Mouse (Mus musculus) liver, adult 2 months (tissue): ENCODE data around the gene Psmf1. TPM values are rescaled to one million over a fixed set of nuclear protein-coding genes. Genes with fewer than 3 reads are reported as not detected.

Experiments
- DNase-seq: peaks from one replicate; pipeline ENCODE4 v3.0.0-alpha.2; 2011; ENCODE audit warnings: low read depth, low spot score; ENCODE audit errors: extremely low read depth
- H3K27ac ChIP-seq: fragments of 200-500 bp; replicated peaks from 2 replicates; pipeline ENCODE4 v1.5.1; 2012; ENCODE audit warnings: low read depth, mild to moderate bottlenecking, control low read depth, inconsistent platforms, low read length; ENCODE audit not compliant: insufficient read depth
- H3K27me3 ChIP-seq: fragments of 200-500 bp; 2 replicates; pipeline ENCODE4 v1.6.1; 2012; ENCODE audit warnings: mild to moderate bottlenecking, moderate library complexity, low read length, inconsistent platforms; ENCODE audit not compliant: control insufficient read depth, insufficient read depth
- H3K36me3 ChIP-seq: fragments of 200-500 bp; 2 replicates; pipeline ENCODE4 v1.6.1; 2012; ENCODE audit warnings: low read length, inconsistent platforms; ENCODE audit not compliant: control insufficient read depth, insufficient read depth
- H3K4me1 ChIP-seq: fragments of 200-500 bp; 2 replicates; pipeline ENCODE4 v1.6.1; 2011; ENCODE audit warnings: low read length; ENCODE audit not compliant: control insufficient read depth, insufficient read depth
- H3K4me3 ChIP-seq: fragments of 200-500 bp; 2 replicates; pipeline ENCODE4 v1.5.1; 2011; ENCODE audit warnings: low read depth, mild to moderate bottlenecking, control low read depth, low read length, moderate library complexity; ENCODE audit not compliant: insufficient read depth
- H3K79me2 ChIP-seq: fragments of 200-500 bp; 2 replicates; pipeline ENCODE4 v1.6.1; 2012; ENCODE audit warnings: inconsistent platforms, mild to moderate bottlenecking, low read length, moderate library complexity; ENCODE audit not compliant: control insufficient read depth, insufficient read depth
- H3K9ac ChIP-seq: fragments of 200-500 bp; 2 replicates; pipeline ENCODE4 v1.6.1; 2012; ENCODE audit warnings: low read depth, mild to moderate bottlenecking, control low read depth, inconsistent platforms, low read length
- CTCF ChIP-seq: fragments of 200-500 bp; IDR thresholded peaks from 2 replicates; pipeline ENCODE4 v1.5.1; 2011; ENCODE audit warnings: low read depth, low read length, control low read depth
- POLR2A ChIP-seq: fragments of 200-500 bp; IDR thresholded peaks from 2 replicates; pipeline ENCODE4 v1.6.1; 2011; ENCODE audit warnings: low read length, control low read depth; ENCODE audit not compliant: insufficient read depth; ENCODE audit errors: extremely low read depth
- WGBS: fragments of 180-500 bp; shearing (Covaris S2); methylation state at CpG from one replicate; pipeline ENCODE4 v1.1.7; 2018; 5-methylcytosine and 5-hydroxymethylcytosine counted together
- polyA plus RNA-seq: library from polyadenylated mRNA; depleted of rRNA; stranded (reverse); fragments of >200 nt; gene quantifications from 2 replicates; pipeline ENCODE4 v1.2.3, GENCODE M21; 2012
- total RNA-seq: library from RNA; depleted of rRNA; stranded (reverse); fragments of >200 nt; gene quantifications from 2 replicates; pipeline ENCODE4 v1.2.3, GENCODE M21; 2014

Gene Psmf1
- total and polyA plus RNA-seq, 2 experiments, result 7.5 to 46.0 TPM

- no peak for DNase-seq
- Histone ChIP-seq H3K9ac (no peak overlapping the region), H3K27me3 (no peaks in the 10 kb centered on the region), H3K4me3 (no peak overlapping the region), H3K79me2 (no peaks in the 10 kb centered on the region), H3K27ac (no peak overlapping the region), H3K36me3 (no peaks in the 10 kb centered on the region), H3K4me1 (no peaks in the 10 kb centered on the region)
- 82% methylated on average over 8 of the region's 8 CpGs for WGBS
- TF ChIP-seq CTCF (no peak), POLR2A (no peak)
Measured at GRCm38 (mm10) chr2:151773476-151773875, 29.5 kb upstream of the Psmf1 start.

- no peaks in the 10 kb centered on the region for H3K4me1 ChIP-seq
- TF ChIP-seq POLR2A, result no peak
- TF ChIP-seq CTCF, result no peak
- H3K27me3 ChIP-seq, result no peaks in the 10 kb centered on the region
- 80% methylated on average over 4 of the region's 4 CpGs for WGBS
- no peak overlapping the region for H3K27ac ChIP-seq
- no peak overlapping the region for H3K4me3 ChIP-seq
- no peak overlapping the region for H3K9ac ChIP-seq
- H3K36me3 ChIP-seq, result no peaks in the 10 kb centered on the region
- no peak for DNase-seq
- H3K79me2 ChIP-seq, result no peaks in the 10 kb centered on the region
Measured at GRCm38 (mm10) chr2:151772169-151772568, 28.2 kb upstream of the Psmf1 start.

GRCm38 (mm10) chr2:151764557-151764956, 20.6 kb upstream of the Psmf1 start:
- no peaks in the 10 kb centered on the region for H3K79me2 ChIP-seq
- H3K36me3 ChIP-seq, result no peaks in the 10 kb centered on the region
- no peaks in the 10 kb centered on the region for H3K27me3 ChIP-seq
- H3K27ac ChIP-seq, result no peak overlapping the region
- WGBS, result 88% methylated on average over 2 of the region's 2 CpGs
- TF ChIP-seq POLR2A, result no peak
- TF ChIP-seq CTCF, result no peak
- no peak for DNase-seq
- no peak overlapping the region for H3K4me3 ChIP-seq
- no peak overlapping the region for H3K9ac ChIP-seq
- no peaks in the 10 kb centered on the region for H3K4me1 ChIP-seq

- Histone ChIP-seq H3K4me1 (no peaks in the 10 kb centered on the region), H3K79me2 (no peaks in the 10 kb centered on the region), H3K27me3 (no peaks in the 10 kb centered on the region), H3K36me3 (no peaks in the 10 kb centered on the region), H3K9ac (no peak overlapping the region), H3K27ac (no peak overlapping the region), H3K4me3 (no peak overlapping the region)
- DNase-seq, result no peak
- TF ChIP-seq CTCF (no peak), POLR2A (no peak)
- WGBS, result 46% methylated on average over 1 of the region's 1 CpGs
Measured at GRCm38 (mm10) chr2:151758806-151759353, 14.9 kb upstream of the Psmf1 start.

- no peak overlapping the region for H3K27ac ChIP-seq
- no peak overlapping the region for H3K9ac ChIP-seq
- H3K4me1 ChIP-seq, result no peaks in the 10 kb centered on the region
- H3K27me3 ChIP-seq, result no peaks in the 10 kb centered on the region
- no peaks in the 10 kb centered on the region for H3K36me3 ChIP-seq
- H3K79me2 ChIP-seq, result no peaks in the 10 kb centered on the region
- no peak for DNase-seq
- no peak overlapping the region for H3K4me3 ChIP-seq
- TF ChIP-seq CTCF (no peak), POLR2A (no peak)
- whole genome bisulfite sequencing, result 74% methylated on average over 5 of the region's 5 CpGs
Measured at GRCm38 (mm10) chr2:151757451-151757850, 13.5 kb upstream of the Psmf1 start.

GRCm38 (mm10) chr2:151756277-151757061, 12.5 kb upstream of the Psmf1 start:
- no peak for DNase-seq
- H3K27ac ChIP-seq, result no peak overlapping the region
- H3K4me3 ChIP-seq, result no peak overlapping the region
- 55% methylated on average over 9 of the region's 9 CpGs for WGBS
- H3K79me2 ChIP-seq, result no peaks in the 10 kb centered on the region
- TF ChIP-seq CTCF (no peak), POLR2A (no peak)
- H3K36me3 ChIP-seq, result no peaks in the 10 kb centered on the region
- H3K4me1 ChIP-seq, result no peaks in the 10 kb centered on the region
- H3K9ac ChIP-seq, result no peak overlapping the region
- no peaks in the 10 kb centered on the region for H3K27me3 ChIP-seq
